In genomic region chr12:29771791-29772190, GRCm38 (mm10) we compare ENCODE assay signal across 19 mouse cellular contexts.
A peak's percentile ranks its signal among the peaks of the same experiment; 100 is the strongest.
DNase-seq lines count a peak whose midpoint lies in the region; ATAC-seq and TF ChIP-seq lines count a peak whose summit lies in the region.
"Had no signal": no experiment of that assay in that cellular context is flagged by ENCODE, and none has a peak within 500 bp of the region (broad histone marks: within the 10 kb centered on the region; RNA-seq: fewer than 3 reads in every experiment).

No protein-coding gene starts in this region.

- ATAC-seq in cerebellum, adult (ENCODE audit: insufficient number of reproducible peaks, low FRiP score, low TSS enrichment), result peak; percentile 55; the same call in 1 of the 2 replicates
- ATAC-seq in hindbrain, postnatal 0 days, result 0 out of 2 replicates have a peak, but pooled peaks have one; percentile 19
- ATAC-seq in hindbrain, embryonic 14.5 days (ENCODE audit: low FRiP score), result no peak
- no peak for ATAC-seq in neural tube, embryonic 15.5 days (ENCODE audit: low FRiP score)
- ATAC-seq in CD4-positive, CD25-positive, alpha-beta regulatory T cell, adult 4 months, result no peak
- ATAC-seq: forebrain, postnatal 0 days; intestine, postnatal 0 days had no signal

- H3K4me1 ChIP-seq in hindbrain, postnatal 0 days (ENCODE audit: insufficient read depth, low read length), result peaks cover 10% of the 10 kb centered on the region; the same call in 1 of the 2 replicates
- H3K4me1 ChIP-seq in hindbrain, embryonic 14.5 days (replicated peaks; ENCODE audit: control insufficient read depth, insufficient read depth, low read length), result no peaks in the 10 kb centered on the region
- H3K4me1 ChIP-seq in neural tube, embryonic 15.5 days, result peaks cover 20% of the 10 kb centered on the region
- H3K4me1 ChIP-seq: embryonic facial prominence, embryonic 12.5 days; limb, embryonic 15.5 days had no signal

- TF ChIP-seq CTCF in hindbrain, postnatal 0 days (IDR thresholded peaks at IDR 0.05; ENCODE audit: low read depth), result no peak

- DNase-seq in cerebellum, postnatal 4 days (ENCODE audit: low spot score in 2 of 2), result no peak
- no peak for DNase-seq in hindbrain, postnatal 0 days (ENCODE audit: low spot score)
- DNase-seq in hindbrain, embryonic 14.5 days (ENCODE audit: low spot score), result no peak
- no peak for DNase-seq in neural tube, embryonic 10.5 days (ENCODE audit: extremely low spot score, low spot score)
- DNase-seq in skeletal muscle tissue, adult 2 months (ENCODE audit: low read depth, low spot score), result peak; percentile 20
- DNase-seq: adrenal gland, adult 2 months; forebrain, postnatal 0 days; heart, postnatal 36 days; kidney, postnatal 10 days; layer of hippocampus, adult 9-11 months; right cerebral cortex, adult 18-20 months had no signal

- no peak overlapping the region for H3K9ac ChIP-seq in hindbrain, postnatal 0 days (replicated peaks; ENCODE audit: low read length)
- no peak overlapping the region for H3K9ac ChIP-seq in hindbrain, embryonic 14.5 days
- no peak overlapping the region for H3K9ac ChIP-seq in neural tube, embryonic 15.5 days (replicated peaks)
- H3K9ac ChIP-seq: embryonic facial prominence, embryonic 12.5 days; forebrain, postnatal 0 days; heart, embryonic 13.5 days; limb, embryonic 15.5 days had no signal

- no peak overlapping the region for H3K4me2 ChIP-seq in hindbrain, postnatal 0 days (ENCODE audit: low read depth, low read length)
- no peak overlapping the region for H3K4me2 ChIP-seq in hindbrain, embryonic 14.5 days (replicated peaks)
- H3K4me2 ChIP-seq in neural tube, embryonic 15.5 days, result no peak overlapping the region
- H3K4me2 ChIP-seq: embryonic facial prominence, embryonic 12.5 days; heart, embryonic 13.5 days; limb, embryonic 15.5 days had no signal

- no peak overlapping the region for H3K4me3 ChIP-seq in hindbrain, postnatal 0 days (ENCODE audit: low read length)
- no peak overlapping the region for H3K4me3 ChIP-seq in hindbrain, embryonic 14.5 days (replicated peaks; ENCODE audit: low read length)
- no peak overlapping the region for H3K4me3 ChIP-seq in neural tube, embryonic 15.5 days (replicated peaks)
- H3K4me3 ChIP-seq: embryonic facial prominence, embryonic 12.5 days; heart, embryonic 13.5 days; limb, embryonic 15.5 days; myocyte had no signal

- H3K27me3 ChIP-seq in hindbrain, postnatal 0 days (ENCODE audit: insufficient read depth, low read length), result no peaks in the 10 kb centered on the region
- no peaks in the 10 kb centered on the region for H3K27me3 ChIP-seq in hindbrain, embryonic 14.5 days (ENCODE audit: control insufficient read depth, insufficient read depth, low read length)
- H3K27me3 ChIP-seq in neural tube, embryonic 15.5 days (replicated peaks), result no peaks in the 10 kb centered on the region
- H3K27me3 ChIP-seq: embryonic facial prominence, embryonic 12.5 days; heart, embryonic 13.5 days; limb, embryonic 15.5 days had no signal

- peak overlapping the region; percentile 54 for H3K27ac ChIP-seq in hindbrain, postnatal 0 days
- H3K27ac ChIP-seq in hindbrain, embryonic 14.5 days, result no peak overlapping the region
- 0 out of 2 replicates have a peak overlapping the region, but pooled peaks have one; percentile 33 for H3K27ac ChIP-seq in neural tube, embryonic 15.5 days (replicated peaks)
- H3K27ac ChIP-seq: embryonic facial prominence, embryonic 12.5 days; heart, embryonic 13.5 days; limb, embryonic 15.5 days had no signal

- WGBS in hindbrain, postnatal 0 days, result 63% methylated on average over 3 of the region's 3 CpGs
- WGBS in hindbrain, embryonic 14.5 days, result 83% methylated on average over 3 of the region's 3 CpGs
- 81% methylated on average over 3 of the region's 3 CpGs for WGBS in neural tube, embryonic 15.5 days

- H3K36me3 ChIP-seq in hindbrain, postnatal 0 days (ENCODE audit: insufficient read depth, low read length), result no peaks in the 10 kb centered on the region
- peaks cover 18% of the 10 kb centered on the region for H3K36me3 ChIP-seq in hindbrain, embryonic 14.5 days (replicated peaks; ENCODE audit: control insufficient read depth, insufficient read depth)
- no peaks in the 10 kb centered on the region for H3K36me3 ChIP-seq in neural tube, embryonic 15.5 days
- H3K36me3 ChIP-seq: embryonic facial prominence, embryonic 12.5 days; heart, embryonic 13.5 days; limb, embryonic 15.5 days had no signal

- H3K9me3 ChIP-seq in hindbrain, postnatal 0 days (ENCODE audit: low read length), result no peaks in the 10 kb centered on the region
- no peaks in the 10 kb centered on the region for H3K9me3 ChIP-seq in hindbrain, embryonic 14.5 days (ENCODE audit: control insufficient read depth, low read length)
- H3K9me3 ChIP-seq in neural tube, embryonic 15.5 days (replicated peaks), result no peaks in the 10 kb centered on the region
- H3K9me3 ChIP-seq: embryonic facial prominence, embryonic 12.5 days; heart, embryonic 13.5 days; limb, embryonic 15.5 days had no signal

Comparison
In these comparisons a context has a peak if more than half of its experiments do, and no peak if none do; other contexts are left out.
1. ATAC-seq: peak in cerebellum, adult (single experiment) and hindbrain, postnatal 0 days (single experiment); none in hindbrain, embryonic 14.5 days (single experiment), neural tube, embryonic 15.5 days (single experiment) and CD4-positive, CD25-positive, alpha-beta regulatory T cell, adult 4 months (single experiment).